Mouse (Mus musculus) heart, embryonic 15.5 days (tissue): ENCODE results near the gene Pkib. TPM values are rescaled to one million over a fixed set of nuclear protein-coding genes. Genes with fewer than 3 reads are reported as not detected.

Source experiments
- ATAC-seq: fragments of 200-750 bp; cut with Nextera tagmentation; replicated peaks from 2 replicates; pipeline ENCODE4 v1.8.0; 2017; ENCODE audit warnings: low read depth, moderate TSS enrichment; ENCODE audit not compliant: insufficient number of reproducible peaks, insufficient read depth, low FRiP score
- H3K27ac ChIP-seq: fragments of 300-500 bp; sonication (generic); 2 replicates; pipeline ENCODE4 v1.5.1; 2015; ENCODE audit warnings: mild to moderate bottlenecking, inconsistent platforms
- H3K27me3 ChIP-seq: fragments of 300-500 bp; sonication (generic); 2 replicates; pipeline ENCODE4 v1.6.1; 2015; ENCODE audit warnings: inconsistent platforms
- H3K36me3 ChIP-seq: fragments of 300-500 bp; sonication (generic); 2 replicates; pipeline ENCODE4 v1.6.1; 2015; ENCODE audit warnings: mild to moderate bottlenecking, inconsistent platforms
- H3K4me1 ChIP-seq: fragments of 300-500 bp; sonication (generic); replicated peaks from 2 replicates; pipeline ENCODE4 v1.6.1; 2015; ENCODE audit warnings: inconsistent platforms
- H3K4me2 ChIP-seq: fragments of 300-500 bp; sonication (generic); 2 replicates; pipeline ENCODE4 v1.6.1; 2015; ENCODE audit warnings: inconsistent platforms, mild to moderate bottlenecking, moderate library complexity
- H3K4me3 ChIP-seq: fragments of 300-500 bp; sonication (generic); 2 replicates; pipeline ENCODE4 v1.5.1; 2015; ENCODE audit warnings: mild to moderate bottlenecking, inconsistent platforms
- H3K9ac ChIP-seq: fragments of 300-500 bp; sonication (generic); 2 replicates; pipeline ENCODE4 v1.6.1; 2015; ENCODE audit warnings: mild to moderate bottlenecking, inconsistent platforms
- H3K9me3 ChIP-seq: fragments of 300-500 bp; sonication (generic); replicated peaks from 2 replicates; pipeline ENCODE4 v1.6.1; 2016; ENCODE audit warnings: inconsistent platforms
- WGBS: fragments of 180-500 bp; shearing (Covaris S2); methylation state at CpG from one replicate; pipeline ENCODE4 v1.1.7; 2015; ENCODE audit warnings: mixed read lengths; 5-methylcytosine and 5-hydroxymethylcytosine counted together
- polyA plus RNA-seq: library from polyadenylated mRNA; unstranded; fragments of >200 nt; fragmentation: Nextera tagmentation; extraction: Ambion mirVana; gene quantifications from 2 replicates; pipeline ENCODE4 v1.2.1, GENCODE M21; 2015

Pkib gene
- 2.5 and 3.8 TPM in 2 replicates for polyA plus RNA-seq

- peak; percentile 77; the same call in 1 of the 2 replicates for ATAC-seq
- WGBS, result 2% methylated on average over 41 of the region's 41 CpGs
- Histone ChIP-seq H3K36me3 (no peaks in the 10 kb centered on the region), H3K4me1 (peaks cover 8% of the 10 kb centered on the region), H3K9me3 (no peaks in the 10 kb centered on the region), H3K4me2 (peak within 1 kb of the TSS; percentile 91), H3K9ac (peak within 1 kb of the TSS; percentile 50), H3K27me3 (peaks cover 3% of the 10 kb centered on the region; the same call in 1 of the 2 replicates), H3K27ac (no peak within 1 kb of the TSS), H3K4me3 (peak within 1 kb of the TSS; percentile 52)
Measured at GRCm38 (mm10) chr10:57631896-57632867, at the start of gene Pkib. TSS of gene Pkib (plus strand) at chr10:57631981.

GRCm38 (mm10) chr10:57583927-57584326, 47.9 kb upstream of the Pkib start:
- ATAC-seq, result no peak
- H3K27me3 ChIP-seq, result no peaks in the 10 kb centered on the region
- H3K27ac ChIP-seq, result no peak overlapping the region
- WGBS, result 32% methylated on average over 1 of the region's 1 CpGs
- no peak overlapping the region for H3K4me3 ChIP-seq
- no peak overlapping the region for H3K9ac ChIP-seq
- H3K4me2 ChIP-seq, result no peak overlapping the region
- H3K36me3 ChIP-seq, result no peaks in the 10 kb centered on the region
- no peaks in the 10 kb centered on the region for H3K4me1 ChIP-seq
- no peaks in the 10 kb centered on the region for H3K9me3 ChIP-seq

DNA sequence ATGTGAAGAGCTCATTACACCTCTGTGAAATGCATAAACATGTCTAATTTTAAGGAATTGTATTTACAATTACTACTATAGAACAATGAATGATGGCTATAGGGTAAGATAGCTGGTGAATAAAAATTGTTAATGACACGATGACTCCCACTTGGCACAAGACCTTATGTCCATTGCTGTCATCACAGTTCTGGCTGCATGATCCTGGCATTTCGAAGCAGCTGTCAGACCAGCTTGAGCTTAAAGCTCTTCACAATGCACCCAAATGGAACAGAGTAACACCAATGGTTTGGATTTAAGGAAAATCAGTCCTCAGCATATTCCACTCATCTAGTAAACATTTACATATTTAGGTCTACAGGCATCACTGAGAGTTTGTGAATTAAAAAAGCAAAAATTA, 37.5 kb upstream of the Pkib start:
- WGBS, result 67% methylated on average over 2 of the region's 2 CpGs
- no peaks in the 10 kb centered on the region for H3K9me3 ChIP-seq
- ATAC-seq, result no peak
- no peak overlapping the region for H3K9ac ChIP-seq
- H3K4me1 ChIP-seq, result no peaks in the 10 kb centered on the region
- no peak overlapping the region for H3K4me2 ChIP-seq
- no peak overlapping the region for H3K27ac ChIP-seq
- no peaks in the 10 kb centered on the region for H3K27me3 ChIP-seq
- no peak overlapping the region for H3K4me3 ChIP-seq
- no peaks in the 10 kb centered on the region for H3K36me3 ChIP-seq

- Histone ChIP-seq H3K36me3 (no peaks in the 10 kb centered on the region), H3K9ac (no peak overlapping the region), H3K27ac (no peak overlapping the region), H3K9me3 (no peaks in the 10 kb centered on the region), H3K4me1 (no peaks in the 10 kb centered on the region), H3K4me3 (no peak overlapping the region), H3K27me3 (no peaks in the 10 kb centered on the region), H3K4me2 (no peak overlapping the region)
- 59% methylated on average over 2 of the region's 2 CpGs for WGBS
- no peak for ATAC-seq
Measured at GRCm38 (mm10) chr10:57597172-57597571, 34.6 kb upstream of the Pkib start.

GRCm38 (mm10) chr10:57602951-57603350, 28.8 kb upstream of the Pkib start:
- Histone ChIP-seq H3K9me3 (no peaks in the 10 kb centered on the region), H3K4me3 (no peak overlapping the region), H3K4me2 (no peak overlapping the region), H3K9ac (no peak overlapping the region), H3K4me1 (no peaks in the 10 kb centered on the region), H3K27ac (no peak overlapping the region), H3K27me3 (no peaks in the 10 kb centered on the region), H3K36me3 (no peaks in the 10 kb centered on the region)
- 84% methylated on average over 4 of the region's 4 CpGs for WGBS
- ATAC-seq, result no peak

DNA sequence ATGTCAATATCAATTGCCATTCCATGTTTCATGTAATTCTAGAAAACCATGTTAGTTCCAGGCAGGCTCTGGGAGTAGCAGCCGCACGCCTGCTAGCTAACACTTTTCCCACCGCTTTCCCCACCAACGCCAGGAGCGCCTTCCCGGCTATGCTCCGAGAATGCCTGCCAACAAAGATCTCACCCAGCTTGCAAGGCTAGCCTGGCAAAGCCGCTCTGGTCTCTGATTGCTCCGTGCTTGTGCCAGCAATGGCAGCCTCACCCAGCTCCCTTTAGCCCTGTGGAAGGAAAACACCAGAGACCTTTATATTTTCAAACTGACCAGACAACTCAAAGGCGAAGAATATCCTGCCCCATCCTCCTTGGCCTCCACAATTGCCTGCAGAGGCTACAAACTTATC, 8.5 kb upstream of the Pkib start:
- no peak overlapping the region for H3K9ac ChIP-seq
- ATAC-seq, result no peak
- H3K4me1 ChIP-seq, result no peaks in the 10 kb centered on the region
- no peak overlapping the region for H3K27ac ChIP-seq
- H3K36me3 ChIP-seq, result no peaks in the 10 kb centered on the region
- WGBS, result 74% methylated on average over 10 of the region's 10 CpGs
- H3K4me2 ChIP-seq, result no peak overlapping the region
- H3K27me3 ChIP-seq, result no peaks in the 10 kb centered on the region
- H3K4me3 ChIP-seq, result no peak overlapping the region
- no peaks in the 10 kb centered on the region for H3K9me3 ChIP-seq

DNA sequence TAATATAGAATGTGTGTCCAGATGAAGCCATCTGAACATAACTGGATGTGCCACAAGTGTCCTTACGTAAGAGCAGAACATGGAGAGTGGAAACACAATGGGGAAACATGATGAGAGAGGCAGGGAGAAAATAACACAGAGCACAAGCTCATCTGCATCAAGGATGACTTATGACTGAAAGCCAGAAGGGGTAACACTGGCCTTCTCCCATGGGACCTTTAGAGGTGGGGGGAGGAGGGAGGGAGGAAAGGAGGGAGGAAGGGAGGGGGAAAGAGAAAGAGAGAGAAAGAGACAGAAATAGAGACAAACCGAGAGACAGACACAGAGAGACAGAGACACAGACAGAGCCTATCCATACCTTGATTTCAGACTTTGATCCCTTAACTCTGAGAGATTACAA, 4.0 kb upstream of the Pkib start:
- ATAC-seq, result no peak
- 81% methylated on average over 2 of the region's 2 CpGs for WGBS
- H3K36me3 ChIP-seq, result no peaks in the 10 kb centered on the region
- H3K4me3 ChIP-seq, result no peak overlapping the region
- peaks cover 8% of the 10 kb centered on the region for H3K4me1 ChIP-seq
- H3K27ac ChIP-seq, result no peak overlapping the region
- no peak overlapping the region for H3K9ac ChIP-seq
- H3K4me2 ChIP-seq, result no peak overlapping the region
- H3K9me3 ChIP-seq, result no peaks in the 10 kb centered on the region
- H3K27me3 ChIP-seq, result no peaks in the 10 kb centered on the region; the same call in 1 of the 2 replicates

DNA sequence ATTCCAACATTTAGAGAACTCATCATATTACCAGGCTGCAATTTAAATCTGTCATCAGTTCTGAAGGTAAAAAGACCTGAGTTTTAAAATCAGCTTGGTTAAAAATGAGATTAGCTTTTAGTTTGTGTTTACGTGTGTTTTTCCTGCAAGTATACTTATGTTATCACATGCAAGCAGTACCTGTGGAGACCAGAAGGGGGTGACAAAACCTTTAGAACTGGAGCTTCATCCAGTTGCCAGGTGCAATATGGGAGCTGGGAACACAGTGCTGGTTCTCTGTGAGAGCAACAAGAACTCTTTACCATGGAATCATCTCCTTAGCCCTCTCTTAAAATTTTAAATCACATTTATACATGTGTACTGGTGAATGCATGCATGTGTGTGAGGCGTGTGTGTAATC, 1.2 kb upstream of the Pkib start:
- H3K4me1 ChIP-seq, result peaks cover 8% of the 10 kb centered on the region
- H3K27ac ChIP-seq, result no peak overlapping the region
- ATAC-seq, result no peak
- H3K27me3 ChIP-seq, result peaks cover 3% of the 10 kb centered on the region; the same call in 1 of the 2 replicates
- no peak overlapping the region for H3K4me2 ChIP-seq
- 94% methylated on average over 2 of the region's 2 CpGs for WGBS
- H3K9ac ChIP-seq, result no peak overlapping the region
- no peaks in the 10 kb centered on the region for H3K9me3 ChIP-seq
- no peak overlapping the region for H3K4me3 ChIP-seq
- no peaks in the 10 kb centered on the region for H3K36me3 ChIP-seq

DNA sequence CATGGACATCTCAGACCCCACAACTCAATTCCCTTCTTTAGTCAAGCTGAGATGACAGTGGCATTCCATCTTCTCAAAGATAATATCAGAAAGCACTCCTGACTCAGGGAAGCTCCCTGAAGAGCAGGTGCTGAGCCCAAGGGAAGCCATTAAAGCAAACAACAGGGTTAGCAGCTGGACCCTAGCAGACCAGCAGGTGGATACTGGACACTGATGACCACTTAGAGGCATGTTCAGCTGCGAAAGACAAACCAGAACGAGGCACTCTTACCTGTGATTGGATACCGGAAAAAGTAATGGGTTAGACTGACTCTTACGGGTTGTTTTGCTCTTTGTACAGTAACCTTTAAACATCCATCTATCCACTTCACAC, 1.1 kb downstream of the Pkib start:
- WGBS, result 81% methylated on average over 4 of the region's 4 CpGs
- no peaks in the 10 kb centered on the region for H3K9me3 ChIP-seq
- H3K9ac ChIP-seq, result no peak overlapping the region
- ATAC-seq, result no peak
- peaks cover 8% of the 10 kb centered on the region for H3K4me1 ChIP-seq
- peak overlapping the region; percentile 91 for H3K4me2 ChIP-seq
- peaks cover 3% of the 10 kb centered on the region; the same call in 1 of the 2 replicates for H3K27me3 ChIP-seq
- H3K36me3 ChIP-seq, result no peaks in the 10 kb centered on the region
- no peak overlapping the region for H3K4me3 ChIP-seq
- no peak overlapping the region for H3K27ac ChIP-seq

- no peak for ATAC-seq
- H3K9ac ChIP-seq, result no peak overlapping the region
- no peaks in the 10 kb centered on the region for H3K36me3 ChIP-seq
- H3K27me3 ChIP-seq, result peaks cover 3% of the 10 kb centered on the region; the same call in 1 of the 2 replicates
- H3K27ac ChIP-seq, result no peak overlapping the region
- 31% methylated on average over 4 of the region's 4 CpGs for WGBS
- no peaks in the 10 kb centered on the region for H3K9me3 ChIP-seq
- peaks cover 6% of the 10 kb centered on the region for H3K4me1 ChIP-seq
- no peak overlapping the region for H3K4me3 ChIP-seq
- no peak overlapping the region for H3K4me2 ChIP-seq
Measured at GRCm38 (mm10) chr10:57636970-57637369, 5.2 kb downstream of the Pkib start.

DNA sequence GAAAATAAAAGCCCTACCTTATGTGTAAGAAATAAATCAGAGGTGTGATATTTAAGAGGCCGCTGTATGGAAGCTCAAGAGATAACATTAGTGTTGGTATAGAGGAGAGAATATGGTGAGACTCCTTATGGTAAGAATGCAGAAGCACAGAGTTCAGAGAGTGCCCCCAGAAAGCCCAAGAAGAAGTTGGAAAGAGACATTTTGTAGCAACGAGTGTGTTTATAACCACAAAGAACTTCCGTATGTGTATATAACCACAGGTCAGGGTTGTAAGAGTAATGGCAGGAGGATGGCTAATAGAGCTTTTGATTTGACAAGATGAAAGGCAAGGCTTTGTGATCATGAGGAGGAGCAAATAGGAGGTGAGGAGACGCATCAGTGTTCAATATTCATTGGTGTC, 6.5 kb downstream of the Pkib start:
- WGBS, result 86% methylated on average over 4 of the region's 4 CpGs
- H3K36me3 ChIP-seq, result no peaks in the 10 kb centered on the region
- H3K27ac ChIP-seq, result no peak overlapping the region
- no peaks in the 10 kb centered on the region for H3K27me3 ChIP-seq
- H3K9ac ChIP-seq, result no peak overlapping the region
- no peak overlapping the region for H3K4me3 ChIP-seq
- no peak overlapping the region for H3K4me2 ChIP-seq
- no peaks in the 10 kb centered on the region for H3K9me3 ChIP-seq
- ATAC-seq, result no peak
- no peaks in the 10 kb centered on the region; the same call in 1 of the 2 replicates for H3K4me1 ChIP-seq

DNA sequence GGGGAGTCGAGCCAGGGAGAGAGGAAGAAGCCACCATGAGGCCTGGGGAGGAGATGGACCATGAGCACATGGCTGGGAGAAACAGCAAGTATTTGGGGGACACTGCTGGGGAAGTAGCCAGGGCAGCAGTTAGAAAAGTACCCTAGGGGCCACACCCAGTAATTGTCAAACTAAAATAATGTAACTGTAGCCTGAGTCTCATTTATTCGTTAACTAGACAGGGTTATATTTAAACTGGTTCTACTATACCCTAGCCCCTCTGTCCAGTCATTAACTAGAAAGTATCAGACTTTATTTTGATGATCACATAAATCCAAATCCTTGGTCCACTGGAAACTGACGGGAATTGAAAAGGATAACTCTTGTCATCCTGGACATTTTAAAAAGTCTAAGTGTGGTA, 7.8 kb downstream of the Pkib start:
- Histone ChIP-seq H3K4me1 (no peaks in the 10 kb centered on the region; the same call in 1 of the 2 replicates), H3K36me3 (no peaks in the 10 kb centered on the region), H3K9ac (no peak overlapping the region), H3K9me3 (no peaks in the 10 kb centered on the region), H3K4me3 (no peak overlapping the region), H3K27me3 (no peaks in the 10 kb centered on the region), H3K4me2 (no peak overlapping the region), H3K27ac (no peak overlapping the region)
- ATAC-seq, result no peak
- WGBS, result 74% methylated on average over 3 of the region's 3 CpGs
